Mouse (Mus musculus): ENCODE results near the gene Maml3. TPM values are rescaled to one million over a fixed set of nuclear protein-coding genes. Genes with fewer than 3 reads are reported as not detected.

The Maml3 gene
- total RNA-seq, 2 experiments from 2014 or later = 7.1 TPM

DNA sequence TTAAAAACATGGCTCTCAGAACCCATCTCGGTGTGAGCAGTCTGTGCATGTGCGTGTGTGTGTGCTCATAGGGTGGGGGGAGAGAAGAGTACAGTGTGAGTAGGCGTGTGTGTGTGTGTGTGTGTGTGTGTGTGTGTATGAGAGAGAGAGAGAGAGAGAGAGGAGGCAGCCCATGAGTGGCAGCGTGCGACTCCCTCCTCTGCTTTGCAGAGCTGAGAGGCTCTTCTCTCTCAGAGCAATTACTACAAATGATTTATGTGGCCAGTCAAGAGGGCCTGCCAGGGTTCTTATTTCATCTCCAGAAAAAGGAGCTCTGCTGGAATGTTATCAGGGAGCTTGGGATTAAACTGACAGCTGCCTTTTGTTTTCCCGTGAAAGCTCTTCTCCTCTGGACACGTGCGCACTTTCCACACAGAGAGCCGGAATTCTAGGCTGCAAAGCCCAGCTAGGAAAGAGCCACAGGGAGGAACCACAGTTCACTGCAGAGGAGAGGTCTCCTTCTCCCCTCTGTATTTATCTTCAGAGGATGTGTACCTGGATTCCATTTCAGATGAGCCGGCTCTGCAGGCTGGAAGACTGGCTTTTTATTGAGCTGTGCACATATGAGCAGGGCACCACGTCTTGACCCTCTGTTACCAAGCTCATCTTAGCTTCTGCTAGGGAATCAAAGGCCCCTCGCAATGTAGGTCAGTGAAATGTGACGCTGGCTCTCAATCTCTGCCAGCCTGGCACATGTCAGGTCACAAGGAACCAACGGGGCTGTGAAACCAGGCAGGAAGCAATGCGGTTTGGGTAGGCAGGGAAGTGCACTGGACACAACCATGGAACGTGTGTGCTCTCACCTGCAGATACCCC lies 325.9 kb downstream of the Maml3 start:
- no peak for DNase-seq

DNA sequence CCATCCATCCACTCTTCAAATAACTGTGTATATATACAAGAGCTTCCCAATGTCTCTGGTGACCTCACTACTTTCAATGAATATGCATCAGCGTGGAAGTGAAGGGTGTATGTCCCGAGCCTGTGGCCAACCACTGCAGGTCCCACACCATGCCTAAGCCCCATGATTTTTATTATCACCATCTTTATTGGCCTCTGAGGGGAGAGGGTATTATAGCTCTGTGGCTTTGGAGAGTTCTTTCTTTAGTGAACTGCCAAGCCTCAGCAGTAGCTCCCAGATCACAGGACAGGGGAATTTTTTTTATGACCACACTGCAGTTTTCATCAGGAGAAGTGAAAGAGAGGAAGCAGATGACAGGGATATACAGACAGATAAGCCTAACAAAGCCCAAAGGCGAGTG lies 326.7 kb downstream of the Maml3 start:
- no peak for DNase-seq

DNA sequence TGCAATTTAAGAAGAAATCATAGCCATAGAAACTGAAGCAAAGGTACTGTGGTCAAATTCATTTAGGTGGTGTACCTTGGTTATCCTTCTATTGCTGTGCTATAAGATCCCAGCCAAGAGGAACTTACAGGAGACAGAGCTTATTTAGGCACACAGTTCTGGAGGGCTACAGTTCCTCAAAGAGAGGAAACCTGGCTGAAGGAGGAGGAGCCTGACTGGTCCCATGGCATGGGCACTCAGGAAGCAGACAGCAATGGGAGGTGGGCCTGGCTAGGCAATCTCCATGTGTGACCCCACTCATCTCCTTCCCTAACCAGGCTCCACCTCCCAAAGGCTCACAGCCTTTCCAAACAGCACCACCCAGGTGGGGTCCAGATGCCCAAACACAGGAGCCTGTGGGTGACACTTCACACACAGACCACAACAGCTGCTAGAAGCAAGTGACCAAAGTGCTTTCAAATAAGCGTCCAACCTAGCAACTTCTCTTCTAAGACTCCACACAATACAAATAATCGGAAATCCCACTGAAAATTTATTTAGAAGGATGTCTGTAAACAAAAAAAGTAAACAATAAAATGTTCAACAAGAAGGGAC lies 328.8 kb downstream of the Maml3 start:
- no peak for DNase-seq

DNA sequence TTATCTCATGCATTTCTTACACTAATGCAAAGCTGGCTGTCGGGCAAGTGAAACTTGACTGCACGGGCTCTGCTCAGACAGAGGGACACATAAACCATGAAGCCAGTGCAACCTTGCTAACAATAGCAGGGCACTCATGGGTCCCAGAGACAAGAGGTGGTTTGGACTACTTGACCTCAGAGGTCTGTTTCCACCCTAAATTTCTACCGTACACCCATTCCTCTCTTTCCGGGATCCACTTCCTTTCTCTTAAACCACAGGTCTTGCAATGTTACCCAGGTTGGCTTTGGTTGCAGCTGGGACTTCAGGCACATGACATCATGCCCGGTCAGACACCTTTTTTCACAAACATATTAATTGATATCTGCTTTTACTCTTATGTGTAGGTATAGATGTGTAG lies 331.3 kb downstream of the Maml3 start:
- DNase-seq = no peak

DNA sequence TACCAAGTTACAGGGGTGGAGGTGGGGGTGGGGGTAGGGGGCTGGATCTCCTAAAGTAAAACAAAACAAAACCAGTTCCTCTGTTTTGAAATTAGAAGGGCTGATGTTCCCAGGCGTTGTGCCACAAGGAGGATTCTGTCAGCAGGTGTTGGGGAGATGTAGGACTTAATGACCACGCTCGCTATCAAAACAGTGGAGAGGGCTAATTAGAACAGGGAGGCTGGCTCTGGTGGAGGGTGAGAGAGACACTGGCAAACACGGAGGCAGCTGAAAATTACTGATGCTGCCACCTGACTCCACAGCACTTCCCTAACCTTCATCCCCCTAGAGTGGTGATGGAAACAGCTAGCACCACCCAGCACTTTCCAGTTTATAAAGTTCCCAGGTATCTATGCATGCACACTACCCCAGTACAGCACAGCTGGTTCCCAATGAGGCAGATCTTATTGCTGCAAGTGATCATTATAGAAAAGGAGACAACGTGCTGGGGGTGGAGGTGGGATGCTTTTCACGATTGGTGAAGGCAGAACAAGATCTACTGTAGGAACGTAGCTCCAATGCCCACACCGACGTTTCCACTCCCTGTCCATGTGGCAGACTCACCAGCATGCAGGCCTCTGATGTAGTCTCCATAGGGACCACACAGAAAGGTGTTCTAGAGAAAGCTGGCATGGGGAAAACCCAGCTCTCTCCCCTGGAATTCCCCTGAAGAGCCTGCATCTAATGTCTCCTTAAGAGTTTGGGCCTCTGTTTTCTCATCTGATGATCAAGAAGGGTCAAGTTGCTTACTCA lies 332.8 kb downstream of the Maml3 start:
- no peak for DNase-seq

DNA sequence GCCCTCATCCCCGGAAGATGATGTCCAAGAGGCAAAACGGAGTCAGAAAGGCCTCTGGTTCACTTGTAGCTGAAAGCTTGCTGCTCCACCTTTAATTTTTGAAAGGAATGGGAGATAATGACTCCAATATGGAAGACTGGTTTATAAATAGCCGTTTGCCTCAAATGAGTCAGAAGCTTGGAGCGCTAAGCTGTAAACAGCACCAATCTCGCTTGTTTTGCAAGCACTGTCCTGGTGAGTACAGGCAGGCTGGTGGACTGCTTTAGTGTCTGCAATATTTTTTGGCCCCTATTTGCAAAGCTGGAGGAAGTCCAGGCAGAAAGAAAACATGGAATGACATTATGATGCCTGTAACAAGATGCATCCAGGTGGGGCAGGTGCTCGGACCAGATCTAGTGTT lies 335.7 kb downstream of the Maml3 start:
- DNase-seq = no peak

DNA sequence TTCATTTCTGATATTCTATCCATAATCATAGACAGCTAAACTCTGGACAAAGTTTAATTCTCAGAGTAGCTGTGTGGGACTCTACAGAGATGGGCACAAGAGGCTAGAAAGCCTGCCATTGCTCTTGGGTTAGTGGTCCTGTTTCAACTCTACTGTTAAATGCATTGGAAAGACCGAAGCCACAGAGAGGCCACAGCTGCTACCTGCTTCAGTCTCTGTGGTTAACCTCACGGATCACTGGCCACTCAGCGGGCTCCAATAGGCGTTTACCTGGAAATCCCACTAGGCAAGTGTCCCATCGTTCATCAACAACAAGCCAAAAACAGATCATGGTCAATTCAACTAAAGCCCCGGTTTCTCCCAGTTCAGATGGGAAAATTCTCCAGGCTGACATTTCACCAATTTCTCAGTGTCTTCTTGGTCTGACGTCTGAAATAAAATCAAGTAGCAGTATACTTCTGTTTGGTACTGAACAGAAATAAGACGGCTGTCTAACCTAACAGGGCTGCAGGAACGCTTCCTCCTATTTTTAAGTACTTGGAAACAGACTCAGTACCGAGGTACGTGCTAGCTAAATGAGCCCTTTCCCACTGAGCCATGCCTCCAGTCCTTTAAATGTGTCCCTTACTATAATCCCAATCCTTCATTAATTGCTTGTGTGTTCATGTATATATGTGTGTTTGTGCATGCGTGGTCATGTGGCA lies 339.5 kb downstream of the Maml3 start:
- no peak for DNase-seq

DNA sequence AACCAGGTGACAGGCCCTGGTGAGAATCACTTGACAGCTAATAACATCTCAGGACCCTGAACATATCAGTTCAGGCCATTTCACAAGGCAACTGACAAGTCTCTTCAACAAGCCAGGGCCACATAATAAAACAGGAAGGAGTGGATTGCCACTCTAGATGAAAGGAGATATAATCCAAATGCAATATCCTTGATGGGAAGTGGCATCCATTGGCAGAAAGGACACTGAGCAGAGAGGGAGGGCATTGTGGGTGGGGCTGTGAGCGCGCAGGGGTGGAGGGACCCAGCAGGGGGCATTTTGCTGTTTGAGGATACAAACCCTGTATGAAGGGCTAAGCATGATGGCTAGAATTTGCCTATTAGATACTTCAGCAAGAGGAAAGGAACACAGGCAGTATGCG lies 340.7 kb downstream of the Maml3 start:
- no peak for DNase-seq

DNA sequence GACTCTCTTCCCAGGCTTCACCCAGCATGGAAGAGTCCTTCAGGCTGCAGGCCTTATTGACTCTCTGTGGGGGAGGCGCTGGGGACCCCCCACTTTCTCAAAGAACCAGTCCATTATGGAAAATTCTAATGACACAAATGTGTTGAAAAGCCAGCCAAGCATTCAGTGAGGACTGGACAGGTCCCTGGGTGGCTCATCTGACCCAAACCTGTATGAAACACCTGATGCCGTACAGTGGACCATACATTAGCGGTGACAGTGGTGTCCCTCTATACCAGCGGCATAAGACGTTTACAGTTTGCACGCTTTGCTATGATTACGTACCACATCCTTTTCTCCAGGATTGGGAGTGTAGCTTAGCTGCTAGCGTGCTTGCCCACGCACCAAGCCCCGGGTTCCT lies 342.0 kb downstream of the Maml3 start:
- no peak for DNase-seq

DNA sequence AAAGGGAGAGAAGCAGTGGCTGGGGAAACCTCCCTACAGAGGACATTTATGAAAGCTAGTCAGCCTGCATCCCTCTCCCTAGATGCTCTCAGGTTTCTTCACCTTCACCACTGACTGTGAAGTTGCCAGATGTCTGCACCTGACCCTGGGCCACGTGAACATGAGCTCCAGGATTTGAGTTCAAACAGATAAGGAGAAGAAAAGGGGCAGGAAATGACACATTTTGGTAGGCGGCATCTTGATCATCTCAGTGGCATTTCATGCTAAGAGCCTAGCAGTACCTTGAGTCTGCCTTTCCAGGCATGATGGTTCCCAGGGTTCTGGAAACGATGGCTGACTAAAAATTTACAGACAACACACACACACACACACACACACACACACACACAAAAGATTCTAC lies 345.3 kb downstream of the Maml3 start:
- DNase-seq = no peak

DNA sequence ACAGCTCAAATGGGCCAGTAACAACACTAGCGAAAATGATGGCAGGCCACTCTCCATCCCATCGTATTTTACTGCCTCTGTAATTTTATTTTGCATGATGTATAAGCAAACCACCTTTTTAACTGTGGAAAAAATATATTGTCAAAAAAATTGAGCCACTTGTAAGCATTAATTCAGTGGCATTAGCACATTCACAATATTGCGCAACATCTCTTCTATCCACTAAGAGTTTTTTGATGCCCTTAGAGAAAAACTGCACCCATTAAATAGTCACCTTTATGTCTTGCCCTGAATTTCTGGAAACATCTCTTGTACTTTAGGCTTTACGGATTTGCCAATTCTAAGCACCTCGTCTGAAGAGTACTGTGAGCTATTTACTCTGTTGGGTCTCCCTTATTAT lies 347.8 kb downstream of the Maml3 start:
- DNase-seq = no peak

DNA sequence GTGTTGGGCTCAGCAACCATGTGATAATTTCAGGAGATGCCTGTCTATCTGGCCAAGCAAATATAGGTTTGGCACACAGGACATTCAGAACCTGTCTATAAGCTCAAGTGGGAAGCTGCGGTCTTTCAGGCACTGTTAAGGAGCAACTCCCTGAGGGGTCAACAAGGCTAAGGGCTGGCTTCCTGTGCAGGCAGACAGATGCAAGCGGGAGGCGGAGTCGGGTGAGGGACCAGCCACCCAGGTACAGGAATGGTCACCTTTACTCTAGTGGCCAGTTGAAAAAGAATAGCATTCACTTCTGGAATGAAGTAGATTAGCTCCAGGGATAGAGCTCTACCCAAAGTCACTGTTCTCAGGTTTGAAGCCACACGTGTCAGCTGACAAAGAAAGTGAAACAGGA lies 348.6 kb downstream of the Maml3 start:
- DNase-seq = no peak

DNA sequence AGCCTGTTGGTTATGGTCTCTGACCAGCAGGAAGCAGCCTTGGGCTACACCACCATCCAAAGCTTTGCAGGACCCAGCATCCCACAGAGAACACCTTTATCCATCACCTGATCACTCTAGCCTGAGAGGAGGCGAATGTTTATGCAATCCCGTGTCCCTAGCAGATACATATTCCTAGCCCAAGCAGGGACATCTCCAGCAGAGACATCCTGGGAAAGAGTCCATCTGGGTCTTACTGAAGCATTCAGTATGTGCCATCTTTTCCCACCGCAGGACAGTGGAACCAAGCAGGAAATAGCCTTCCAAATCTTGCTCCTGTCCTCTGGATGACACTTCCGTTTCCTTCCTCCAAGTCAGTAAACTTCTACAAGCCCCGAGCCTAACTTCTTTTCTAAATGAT lies 351.6 kb downstream of the Maml3 start:
- no peak for DNase-seq

DNA sequence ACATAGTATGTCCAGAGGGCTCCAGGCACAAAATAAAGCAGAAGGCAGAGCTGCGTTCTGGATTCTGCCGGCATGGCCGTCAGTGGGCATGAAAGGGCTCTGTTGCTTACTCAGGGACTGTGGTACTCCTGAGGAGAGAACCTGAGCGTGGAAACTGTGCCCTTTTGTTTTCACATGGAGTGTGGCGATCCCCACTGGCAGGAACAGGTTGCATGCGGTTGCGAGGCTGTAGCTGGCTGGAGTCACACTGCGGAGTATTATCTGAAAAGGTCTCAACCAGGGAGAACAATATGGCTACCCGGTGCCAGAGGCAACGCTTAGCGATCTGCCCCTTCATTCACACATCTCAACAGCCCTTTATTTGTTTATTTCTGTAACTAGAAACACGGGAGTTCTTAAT lies 353.4 kb downstream of the Maml3 start:
- DNase-seq = no peak

DNA sequence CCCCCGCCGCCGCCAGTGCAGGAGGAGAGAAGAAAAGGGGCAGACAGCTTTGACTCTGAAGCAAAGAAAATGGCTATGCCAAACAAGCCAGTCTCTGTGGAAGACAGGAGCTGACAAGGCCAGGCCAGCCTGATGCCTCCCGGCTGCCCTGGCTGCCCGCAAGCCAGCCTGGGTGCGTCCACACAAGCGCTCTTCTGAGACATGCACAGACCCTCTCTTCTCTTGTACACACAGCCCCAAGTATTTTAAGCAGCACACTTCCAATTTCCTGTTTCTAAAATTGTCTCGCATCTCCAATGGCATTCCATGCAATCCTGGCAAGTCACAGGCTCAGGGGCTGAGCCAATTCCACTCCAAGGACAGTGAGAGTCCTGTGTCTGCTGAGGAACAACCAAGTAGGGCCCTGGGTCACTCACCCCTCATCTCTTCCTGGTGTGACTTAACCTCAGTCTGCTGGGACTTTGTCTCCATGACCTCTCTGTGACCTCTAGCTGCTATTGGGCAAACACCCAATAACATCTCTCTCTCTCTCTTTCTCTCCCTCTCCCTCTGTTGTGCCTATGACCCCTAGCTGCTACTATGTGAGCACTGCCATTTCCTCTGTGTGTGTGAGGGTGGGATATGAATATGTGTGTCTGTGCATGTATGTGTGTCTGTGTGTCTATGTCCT lies 354.9 kb downstream of the Maml3 start:
- peak; percentile 67 for DNase-seq

DNA sequence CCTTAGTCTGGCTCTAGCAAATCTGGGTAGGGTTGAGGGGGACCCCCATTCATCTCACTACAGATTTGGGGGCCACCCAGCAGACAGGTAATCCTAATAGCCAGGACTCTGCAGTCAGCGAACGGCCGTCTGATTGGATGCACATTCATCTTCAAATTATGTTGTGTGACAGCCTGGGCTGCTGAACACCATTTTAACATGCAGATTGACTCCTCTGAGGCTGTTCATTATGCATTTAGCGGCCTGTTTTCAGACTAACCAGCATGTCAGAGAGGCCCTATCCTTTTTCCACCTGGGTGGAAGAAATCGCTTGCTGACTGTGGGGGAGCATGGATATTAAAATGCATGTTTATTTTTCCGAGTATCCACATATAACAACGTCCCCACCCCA lies 355.5 kb downstream of the Maml3 start:
- DNase-seq = no peak

DNA sequence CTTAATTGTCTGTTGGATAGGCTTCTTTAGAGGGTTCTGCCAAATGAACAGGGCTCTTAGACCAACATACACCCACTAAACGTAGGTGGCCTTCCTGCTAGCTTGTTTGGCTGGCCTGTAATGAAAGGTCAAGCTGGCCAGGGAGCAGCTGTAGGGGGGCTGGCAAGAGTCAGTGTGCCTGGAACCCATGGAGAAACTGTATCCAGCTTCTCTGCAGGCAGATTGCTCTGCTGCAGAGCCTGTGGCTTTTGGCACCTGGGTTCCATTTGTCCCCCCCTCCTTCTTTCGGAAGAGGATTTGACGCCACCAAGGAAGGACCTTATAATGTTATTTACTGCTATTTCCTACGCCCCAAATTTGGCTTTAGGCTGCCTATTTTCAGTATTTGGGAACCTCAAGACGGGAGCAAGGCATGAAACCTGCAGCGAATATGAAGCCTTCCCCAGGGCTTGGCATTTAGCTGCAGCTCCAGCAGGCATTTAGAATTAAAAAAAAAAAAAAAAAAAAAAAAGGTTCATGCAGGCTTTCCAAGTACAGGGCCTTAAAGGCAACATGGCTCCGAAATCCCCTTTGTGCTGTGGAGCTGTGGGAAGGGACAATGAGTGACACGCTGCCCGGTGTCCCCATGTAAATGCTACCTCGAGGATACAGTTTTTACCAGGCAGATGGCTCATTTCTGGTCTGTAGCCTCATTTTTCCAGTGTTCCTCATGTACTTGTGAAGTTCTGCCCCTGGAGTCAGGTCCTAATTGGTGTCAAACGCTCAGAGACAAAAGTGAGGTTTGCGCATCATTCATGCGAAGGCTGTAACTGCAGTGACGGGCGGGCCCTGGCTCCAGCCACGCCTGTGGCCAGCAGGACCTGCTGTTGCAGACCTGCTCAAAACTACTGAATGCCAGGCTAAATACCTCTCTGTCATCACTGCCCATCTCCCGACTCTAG lies 356.2 kb downstream of the Maml3 start:
- DNase-seq = no peak

DNA sequence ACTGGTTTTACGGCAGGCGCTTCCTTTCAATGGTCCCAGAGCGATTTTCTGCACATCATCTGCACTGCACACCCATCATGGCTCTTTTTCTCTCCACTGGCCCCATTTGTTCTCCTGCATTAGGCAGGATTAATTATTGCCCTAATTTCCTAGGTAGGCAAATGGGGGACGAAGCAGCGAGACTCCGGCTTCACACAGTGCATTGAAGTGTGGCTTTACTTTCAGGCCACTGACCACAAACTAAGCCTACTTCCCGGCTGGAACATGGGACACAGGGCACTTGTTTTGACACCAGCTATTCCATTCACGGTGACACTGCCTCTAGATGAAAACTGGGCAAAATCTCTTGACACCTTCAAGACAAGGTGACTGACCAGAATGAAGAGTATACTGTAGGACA lies 358.1 kb downstream of the Maml3 start:
- no peak for DNase-seq

DNA sequence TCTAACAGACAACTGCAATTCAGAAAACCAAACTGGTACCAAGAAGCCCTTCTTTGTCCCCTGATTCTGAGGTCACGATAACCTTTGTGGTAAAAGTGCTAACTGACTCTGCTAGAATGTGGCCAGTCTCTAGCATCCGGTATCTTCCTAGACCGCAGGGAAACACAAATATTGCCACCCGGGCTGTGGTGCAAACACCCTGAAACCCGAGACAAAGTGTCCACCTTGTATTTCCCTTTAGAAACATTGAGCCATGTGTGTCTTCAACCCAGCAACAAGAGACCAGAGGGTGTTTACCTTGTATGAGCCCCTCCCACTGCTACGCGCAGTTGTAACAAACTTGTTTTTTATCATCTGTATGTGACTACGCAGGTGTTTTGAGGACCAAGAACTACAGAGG lies 359.7 kb downstream of the Maml3 start:
- DNase-seq = no peak

DNA sequence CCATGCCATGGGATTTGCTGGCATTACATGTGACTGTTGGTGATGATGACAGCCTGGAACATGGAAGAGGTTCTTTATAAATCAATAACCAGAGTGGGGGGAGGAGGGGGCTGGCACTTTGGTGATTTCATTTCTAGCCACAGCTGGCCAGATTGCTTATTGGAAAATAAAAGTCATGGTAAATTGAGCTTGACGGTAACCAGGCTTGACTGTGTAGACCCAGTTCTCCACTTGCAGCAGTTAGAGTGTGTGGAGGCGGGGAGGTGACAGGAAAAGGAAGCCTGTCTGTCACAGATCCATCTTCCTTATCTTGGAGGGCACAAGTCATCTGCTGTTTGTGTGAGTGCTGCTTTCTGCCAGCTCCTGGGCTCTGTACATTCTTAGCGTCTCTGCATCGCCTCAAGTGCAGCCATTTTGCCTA lies 360.5 kb downstream of the Maml3 start:
- no peak for DNase-seq

DNA sequence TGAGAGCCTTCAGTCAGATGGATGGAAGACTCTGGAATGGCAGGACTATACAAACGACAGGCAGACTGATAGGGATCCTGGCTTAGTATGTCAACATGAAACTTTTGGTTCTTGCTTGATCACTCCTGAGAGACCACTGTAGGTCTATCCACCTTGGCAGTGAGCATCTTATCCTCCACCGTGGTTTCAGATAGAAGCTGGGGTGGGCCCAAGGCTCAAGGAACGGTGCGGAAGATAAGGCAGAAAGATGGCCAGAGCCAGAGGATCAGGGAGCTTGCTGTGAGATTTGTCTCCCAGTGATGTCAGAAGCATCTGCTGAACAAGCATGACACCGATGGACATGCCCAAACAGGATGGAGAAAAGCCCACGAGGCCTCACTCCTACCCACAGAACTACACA lies 362.5 kb downstream of the Maml3 start:
- no peak for DNase-seq
